12 mouse cellular contexts compared by ENCODE assay signal in the genomic region with DNA sequence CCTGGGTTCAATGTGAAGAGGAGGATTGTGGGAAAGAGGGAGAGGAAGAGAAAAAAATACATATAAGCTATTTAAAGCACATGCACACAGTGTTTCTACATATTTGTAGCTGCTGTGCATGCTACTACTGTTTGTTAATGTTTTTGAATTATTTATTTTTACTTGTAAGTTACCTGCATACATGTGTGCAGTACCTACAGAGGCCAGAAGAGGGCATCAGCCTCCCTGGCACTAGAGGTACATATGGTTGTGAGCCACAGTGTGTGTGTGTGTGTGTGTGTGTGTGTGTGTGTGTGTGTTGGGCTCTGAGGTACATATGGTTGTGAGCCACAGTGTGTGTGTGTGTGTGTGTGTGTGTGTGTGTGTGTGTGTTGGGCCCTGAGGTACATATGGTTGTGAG. TPM values are rescaled to one million over a fixed set of nuclear protein-coding genes. Genes with fewer than 3 reads are reported as not detected.
DNase-seq lines count a peak whose midpoint lies in the region; ATAC-seq and TF ChIP-seq lines count a peak whose summit lies in the region.
"Not testable (repeated sequence)": the region's sequence is repeated elsewhere in the genome, so short reads cannot be mapped to it uniquely, and the experiment has no call there.
"Had no signal": no experiment of that assay in that cellular context is flagged by ENCODE, and none has a peak within 500 bp of the region (broad histone marks: within the 10 kb centered on the region; RNA-seq: fewer than 3 reads in every experiment).

No protein-coding gene starts in this region.

- not testable (repeated sequence) for H3K36me3 ChIP-seq in hindbrain, postnatal 0 days (ENCODE audit: insufficient read depth, low read length); limb, embryonic 11.5 days (ENCODE audit: control insufficient read depth, insufficient read depth, low read length); splenic B cell, adult 2 months (ENCODE audit: control insufficient read depth, insufficient read depth, low read length, poor library complexity, severe bottlenecking)

- ATAC-seq in hindbrain, postnatal 0 days; limb, embryonic 11.5 days (ENCODE audit: insufficient number of reproducible peaks, low FRiP score, low TSS enrichment, low read depth): not testable (repeated sequence)
- ATAC-seq in megakaryocyte-erythroid progenitor cell, adult 5-6 weeks (replicated peaks; ENCODE audit: low FRiP score, low TSS enrichment, poor library complexity, severe bottlenecking) = peak; percentile 65

- TF ChIP-seq CTCF in bone marrow, adult 2 months (IDR thresholded peaks at IDR 0.05; ENCODE audit: control insufficient read depth, insufficient read depth, low read length) = peak; percentile 41; the same call in 1 of the 2 replicates
- TF ChIP-seq CTCF in hindbrain, postnatal 0 days (IDR thresholded peaks at IDR 0.05; ENCODE audit: low read depth) = peak; percentile 65

- not testable (repeated sequence) for H3K4me3 ChIP-seq in bone marrow, adult 2 months (replicated peaks; ENCODE audit: control insufficient read depth, low read depth, low read length); hindbrain, postnatal 0 days (ENCODE audit: low read length); limb, embryonic 11.5 days (ENCODE audit: low read depth, low read length)

- TF ChIP-seq POLR2A in bone marrow, adult 2 months (IDR thresholded peaks at IDR 0.05; ENCODE audit: borderline replicate concordance, control insufficient read depth, low read depth, low read length) = not testable (repeated sequence)

- not testable (repeated sequence) for H3K4me1 ChIP-seq in bone marrow, adult 2 months (ENCODE audit: control insufficient read depth, insufficient read depth, low read length); hindbrain, postnatal 0 days (ENCODE audit: insufficient read depth, low read length); limb, embryonic 11.5 days (ENCODE audit: control insufficient read depth, insufficient read depth, low read length)

- not testable (repeated sequence) for H3K9ac ChIP-seq in hindbrain, postnatal 0 days (replicated peaks; ENCODE audit: low read length); limb, embryonic 11.5 days (ENCODE audit: low read length)

- not testable (repeated sequence) for H3K27me3 ChIP-seq in hindbrain, postnatal 0 days (ENCODE audit: insufficient read depth, low read length); limb, embryonic 11.5 days (ENCODE audit: control insufficient read depth, insufficient read depth, low read length); splenic B cell, adult 2 months (ENCODE audit: control insufficient read depth, insufficient read depth, low read length, poor library complexity, severe bottlenecking)

- DNase-seq in ES-CJ7 (ENCODE audit: low read depth, low spot score) = peak; percentile 75
- peak; percentile 11 for DNase-seq in embryo, embryonic 11 days
- not testable (repeated sequence) for DNase-seq in hindbrain, postnatal 0 days (ENCODE audit: low spot score)
- peak; percentile 44 for DNase-seq in limb, embryonic 11.5 days (ENCODE audit: low spot score)
- DNase-seq in splenic B cell, adult 2 months (ENCODE audit: low read depth, low spot score) = peak; percentile 40

- H3K27ac ChIP-seq in bone marrow, adult 2 months (ENCODE audit: control insufficient read depth, insufficient read depth, low read depth, low read length, poor library complexity); hindbrain, postnatal 0 days; limb, embryonic 11.5 days (replicated peaks; ENCODE audit: low read depth, low read length): not testable (repeated sequence)

- H3K9me3 ChIP-seq in hindbrain, postnatal 0 days (ENCODE audit: low read length); limb, embryonic 11.5 days (ENCODE audit: control insufficient read depth, low read length): not testable (repeated sequence)

- H3K4me2 ChIP-seq in hindbrain, postnatal 0 days (ENCODE audit: low read depth, low read length); limb, embryonic 11.5 days (ENCODE audit: low read depth, severe bottlenecking): not testable (repeated sequence)

RNA-seq across cellular contexts. Expression of a gene that starts 36.7 kb away (rescaled TPM):
- polyA plus RNA-seq in bone marrow, adult 2 months (2011; ENCODE audit: insufficient read depth, insufficient read length, low replicate concordance, missing spikeins) = not detected in 2 replicates
- not detected in 2 replicates for total RNA-seq in hindbrain, postnatal 0 days (2014; rRNA removed)
- polyA plus RNA-seq in hindbrain, postnatal 0 days (2015; fragmentation: Nextera tagmentation; extraction: Ambion mirVana) = not detected in 2 replicates
- not detected in 2 replicates for polyA plus RNA-seq in limb, embryonic 11.5 days (2014; fragmentation: Nextera tagmentation; extraction: Ambion mirVana)
- not detected in 2 replicates for total RNA-seq in megakaryocyte-erythroid progenitor cell, adult 5-6 weeks (2014; fragmentation: Nextera tagmentation)
- not detected in 2 replicates for total RNA-seq in megakaryocyte-erythroid progenitor cell, adult 5-6 weeks (2017)
- total RNA-seq: layer of hippocampus, adult 8-10 months; left cerebral cortex, postnatal 14 days had no signal
- polyA plus RNA-seq: liver, embryonic 16.5 days; midbrain, embryonic 14.5 days; neural tube, embryonic 13.5 days had no signal
